Mouse (Mus musculus): ENCODE measurements at regions not wholly inside any gene's neighbourhood (a gene's known extent, or its start where the extent isn't known, plus 50 kb on each side); places are given as distances from the start of the nearest gene placed in this dataset.

- TF ChIP-seq CTCF (IDR thresholded peaks at IDR 0.05; ENCODE audit: insufficient read depth, low read depth, low read length) (no peak), POLR2A (IDR thresholded peaks at IDR 0.05; ENCODE audit: insufficient read depth, low read depth, low read length) (no peak)
These were observed 281.6 kb upstream of the Tbx3 start for GRCm38 (mm10) chr5:119388841-119389240.
